Mouse (Mus musculus) stomach, embryonic 16.5 days (tissue): Measurements from ENCODE around the gene Cyp2a12. TPM values are rescaled to one million over a fixed set of nuclear protein-coding genes. Genes with fewer than 3 reads are reported as not detected.

ENCODE experiments used
- ATAC-seq: fragments of 200-750 bp; cut with Nextera tagmentation; 2 replicates; pipeline ENCODE4 v1.8.0; 2017; ENCODE audit warnings: moderate number of reproducible peaks, moderate TSS enrichment; ENCODE audit not compliant: insufficient read depth, low FRiP score
- H3K27ac ChIP-seq: fragments of 300-500 bp; sonication (generic); 2 replicates; pipeline ENCODE4 v1.5.1; 2014; ENCODE audit warnings: low read length
- H3K27me3 ChIP-seq: fragments of 300-500 bp; sonication (generic); 2 replicates; pipeline ENCODE4 v1.6.1; 2014; ENCODE audit warnings: low read length, control low read depth, mixed read lengths; ENCODE audit not compliant: control insufficient read depth, insufficient read depth
- H3K36me3 ChIP-seq: fragments of 300-500 bp; sonication (generic); 2 replicates; pipeline ENCODE4 v1.6.1; 2014; ENCODE audit warnings: low read length; ENCODE audit not compliant: control insufficient read depth, insufficient read depth
- H3K4me1 ChIP-seq: fragments of 300-500 bp; sonication (generic); 2 replicates; pipeline ENCODE4 v1.6.1; 2014; ENCODE audit warnings: low read length, control low read depth, mixed read lengths; ENCODE audit not compliant: control insufficient read depth, insufficient read depth
- H3K4me2 ChIP-seq: fragments of 300-500 bp; sonication (generic); 2 replicates; pipeline ENCODE4 v1.6.1; 2014; ENCODE audit warnings: low read depth, low read length, mixed read lengths
- H3K4me3 ChIP-seq: fragments of 300-500 bp; sonication (generic); replicated peaks from 2 replicates; pipeline ENCODE4 v1.5.1; 2014; ENCODE audit warnings: mild to moderate bottlenecking, low read length
- H3K9ac ChIP-seq: fragments of 300-500 bp; sonication (generic); 2 replicates; pipeline ENCODE4 v1.6.1; 2014; ENCODE audit warnings: low read length
- H3K9me3 ChIP-seq: fragments of 300-500 bp; sonication (generic); replicated peaks from 2 replicates; pipeline ENCODE4 v1.6.1; 2016; ENCODE audit warnings: low read length, control low read depth; ENCODE audit not compliant: control insufficient read depth
- WGBS: fragments of 180-500 bp; shearing (Covaris S2); extraction: QIAGEN DNeasy Blood & Tissue Kit; methylation state at CpG from one replicate; pipeline ENCODE4 v1.1.7; 2014; 5-methylcytosine and 5-hydroxymethylcytosine counted together
- polyA plus RNA-seq: library from polyadenylated mRNA; unstranded; fragments of >200 nt; fragmentation: Nextera tagmentation; extraction: Ambion mirVana; gene quantifications from 2 replicates; pipeline ENCODE4 v1.2.1, GENCODE M21; 2015

The Cyp2a12 gene
- polyA plus RNA-seq, 1 experiment from 2014 or later, result 0.14 TPM

DNA sequence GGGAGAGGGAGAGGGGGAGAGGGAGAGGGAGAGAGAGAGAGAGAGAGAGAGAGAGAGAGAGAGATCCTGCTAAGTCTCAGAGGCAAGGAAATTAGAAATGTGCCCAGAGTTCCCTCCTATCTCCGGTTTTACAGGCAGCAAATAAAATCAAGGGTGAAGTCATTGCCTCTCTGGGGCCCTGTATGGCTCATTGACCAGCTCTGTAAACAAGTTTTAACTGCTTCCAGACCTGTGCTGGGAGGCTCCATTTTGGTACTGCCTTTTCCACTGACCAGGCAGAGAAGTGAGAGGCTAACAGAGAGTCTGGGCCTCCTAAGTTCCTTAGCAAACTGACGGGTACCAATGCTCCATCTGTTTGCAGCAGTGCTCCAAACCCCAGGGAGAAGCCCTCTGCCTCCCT, 52.7 kb downstream of the Cyp2a12 start:
- 49% methylated on average over 2 of the region's 2 CpGs for WGBS
- Histone ChIP-seq H3K4me2 (no peak overlapping the region), H3K36me3 (no peaks in the 10 kb centered on the region), H3K9me3 (no peaks in the 10 kb centered on the region), H3K27me3 (no peaks in the 10 kb centered on the region), H3K4me1 (no peaks in the 10 kb centered on the region), H3K4me3 (no peak overlapping the region), H3K9ac (no peak overlapping the region), H3K27ac (no peak overlapping the region)
- no peak for ATAC-seq

Other genes starting within 250 kb of the Cyp2a12 start
- not detected in 2 replicates for gene Cyp2g1, start 220.2 kb upstream of the Cyp2a12 start, polyA plus RNA-seq
- gene Cyp2a5, start 193.8 kb upstream of the Cyp2a12 start, polyA plus RNA-seq, result 1.3 and 2.0 TPM in 2 replicates
- 0.08 TPM in 1 of 2 replicates, not detected in the other for gene Cyp2a22, start 89.7 kb upstream of the Cyp2a12 start, polyA plus RNA-seq
- gene Cyp2f2, start 90.8 kb downstream of the Cyp2a12 start, polyA plus RNA-seq, result 137 and 195 TPM in 2 replicates
- gene Cyp2t4, start 124.6 kb downstream of the Cyp2a12 start, polyA plus RNA-seq, result 0.18 and 0.31 TPM in 2 replicates
- 55.8 and 56.3 TPM in 2 replicates for gene Egln2, start 137.7 kb downstream of the Cyp2a12 start, polyA plus RNA-seq
- 68.9 and 72.7 TPM in 2 replicates for gene Rab4b, start 149.8 kb downstream of the Cyp2a12 start, polyA plus RNA-seq
- not detected in 2 replicates for gene Gm21983, start 152.0 kb downstream of the Cyp2a12 start, polyA plus RNA-seq
- 8.0 and 9.3 TPM in 2 replicates for gene Mia, start 152.1 kb downstream of the Cyp2a12 start, polyA plus RNA-seq
- 3.2 TPM in 2 replicates for gene BC024978, start 166.7 kb downstream of the Cyp2a12 start, polyA plus RNA-seq
- 184 and 213 TPM in 2 replicates for gene Snrpa, start 167.2 kb downstream of the Cyp2a12 start, polyA plus RNA-seq
- 10.3 and 11.0 TPM in 2 replicates for gene Itpkc, start 199.6 kb downstream of the Cyp2a12 start, polyA plus RNA-seq
- 26.4 TPM in 2 replicates for gene Coq8b, start 203.9 kb downstream of the Cyp2a12 start, polyA plus RNA-seq
- gene Numbl, start 229.4 kb downstream of the Cyp2a12 start, polyA plus RNA-seq, result 13.7 and 15.8 TPM in 2 replicates